Mouse (Mus musculus) cerebellum, adult 2 months (tissue): ENCODE results near the gene Nebl.

Experiments used
- CTCF ChIP-seq: fragments of 200-500 bp; IDR thresholded peaks from 2 replicates; pipeline ENCODE4 v1.5.1; 2011; ENCODE audit warnings: low read depth, mild to moderate bottlenecking, control low read depth, low read length, moderate library complexity, borderline replicate concordance; ENCODE audit not compliant: insufficient read depth
- POLR2A ChIP-seq: fragments of 200-500 bp; IDR thresholded peaks from 2 replicates; pipeline ENCODE4 v1.6.1; 2011; ENCODE audit warnings: low read length, control low read depth, borderline replicate concordance; ENCODE audit not compliant: insufficient read depth

DNA sequence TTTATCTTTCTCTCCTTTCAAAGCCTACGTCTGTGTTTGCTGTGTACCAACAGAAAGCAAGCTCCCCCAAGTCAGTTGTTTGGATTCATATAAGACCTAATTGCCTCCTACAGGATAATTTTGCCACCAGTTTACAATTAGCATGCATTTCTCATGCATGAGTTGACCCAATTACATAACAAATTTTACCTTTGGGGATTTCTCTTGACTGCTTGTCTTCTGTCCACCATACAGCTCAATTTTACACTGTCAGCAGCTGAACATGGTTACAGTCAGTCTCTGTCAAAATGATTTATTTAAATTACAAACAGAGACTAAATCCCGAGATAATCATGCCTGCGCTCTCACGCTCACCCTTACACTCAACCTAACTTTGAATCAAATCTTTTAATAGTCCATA, 206.1 kb downstream of the Nebl start:
- no peak for TF ChIP-seq CTCF
- no peak for TF ChIP-seq POLR2A
